Mouse (Mus musculus) heart, embryonic 15.5 days (tissue): ENCODE data around the gene Mxi1. TPM values are rescaled to one million over a fixed set of nuclear protein-coding genes. Genes with fewer than 3 reads are reported as not detected.

ENCODE experiments used
- ATAC-seq: fragments of 200-750 bp; cut with Nextera tagmentation; replicated peaks from 2 replicates; pipeline ENCODE4 v1.8.0; 2017; ENCODE audit warnings: low read depth, moderate TSS enrichment; ENCODE audit not compliant: insufficient number of reproducible peaks, insufficient read depth, low FRiP score
- H3K27ac ChIP-seq: fragments of 300-500 bp; sonication (generic); 2 replicates; pipeline ENCODE4 v1.5.1; 2015; ENCODE audit warnings: mild to moderate bottlenecking, inconsistent platforms
- H3K27me3 ChIP-seq: fragments of 300-500 bp; sonication (generic); 2 replicates; pipeline ENCODE4 v1.6.1; 2015; ENCODE audit warnings: inconsistent platforms
- H3K36me3 ChIP-seq: fragments of 300-500 bp; sonication (generic); 2 replicates; pipeline ENCODE4 v1.6.1; 2015; ENCODE audit warnings: mild to moderate bottlenecking, inconsistent platforms
- H3K4me1 ChIP-seq: fragments of 300-500 bp; sonication (generic); replicated peaks from 2 replicates; pipeline ENCODE4 v1.6.1; 2015; ENCODE audit warnings: inconsistent platforms
- H3K4me2 ChIP-seq: fragments of 300-500 bp; sonication (generic); 2 replicates; pipeline ENCODE4 v1.6.1; 2015; ENCODE audit warnings: inconsistent platforms, mild to moderate bottlenecking, moderate library complexity
- H3K4me3 ChIP-seq: fragments of 300-500 bp; sonication (generic); 2 replicates; pipeline ENCODE4 v1.5.1; 2015; ENCODE audit warnings: mild to moderate bottlenecking, inconsistent platforms
- H3K9ac ChIP-seq: fragments of 300-500 bp; sonication (generic); 2 replicates; pipeline ENCODE4 v1.6.1; 2015; ENCODE audit warnings: mild to moderate bottlenecking, inconsistent platforms
- H3K9me3 ChIP-seq: fragments of 300-500 bp; sonication (generic); replicated peaks from 2 replicates; pipeline ENCODE4 v1.6.1; 2016; ENCODE audit warnings: inconsistent platforms
- WGBS: fragments of 180-500 bp; shearing (Covaris S2); methylation state at CpG from one replicate; pipeline ENCODE4 v1.1.7; 2015; ENCODE audit warnings: mixed read lengths; 5-methylcytosine and 5-hydroxymethylcytosine counted together
- polyA plus RNA-seq: library from polyadenylated mRNA; unstranded; fragments of >200 nt; fragmentation: Nextera tagmentation; extraction: Ambion mirVana; gene quantifications from 2 replicates; pipeline ENCODE4 v1.2.1, GENCODE M21; 2015

Mxi1 gene
- polyA plus RNA-seq, 1 experiment from 2014 or later: 38.6 TPM

- Histone ChIP-seq H3K9ac (no peak overlapping the region), H3K36me3 (no peaks in the 10 kb centered on the region), H3K27ac (no peak overlapping the region), H3K27me3 (no peaks in the 10 kb centered on the region), H3K4me1 (peaks cover 46% of the 10 kb centered on the region), H3K9me3 (no peaks in the 10 kb centered on the region), H3K4me2 (peak overlapping the region; percentile 30), H3K4me3 (peak overlapping the region; percentile 10; the same call in 1 of the 2 replicates)
- WGBS: 21% methylated on average over 19 of the region's 19 CpGs
- ATAC-seq: no peak
Measured at GRCm38 (mm10) chr19:53423341-53423753, 113.0 kb downstream of the Mxi1 start.

GRCm38 (mm10) chr19:53423816-53424465 is 113.6 kb downstream of the Mxi1 start:
- Histone ChIP-seq H3K9me3 (no peaks in the 10 kb centered on the region), H3K27me3 (no peaks in the 10 kb centered on the region), H3K4me2 (peak overlapping the region; percentile 43), H3K36me3 (no peaks in the 10 kb centered on the region), H3K9ac (no peak overlapping the region), H3K27ac (peak overlapping the region; percentile 58; the same call in 1 of the 2 replicates), H3K4me3 (peak overlapping the region; percentile 13; the same call in 1 of the 2 replicates), H3K4me1 (peaks cover 46% of the 10 kb centered on the region)
- no peak for ATAC-seq
- WGBS: 56% methylated on average over 17 of the region's 17 CpGs

GRCm38 (mm10) chr19:53424629-53425028 is 114.3 kb downstream of the Mxi1 start:
- Histone ChIP-seq H3K4me2 (peak overlapping the region; percentile 43), H3K27me3 (no peaks in the 10 kb centered on the region), H3K36me3 (no peaks in the 10 kb centered on the region), H3K9ac (no peak overlapping the region), H3K4me1 (peaks cover 46% of the 10 kb centered on the region), H3K4me3 (peak overlapping the region; percentile 13), H3K27ac (peak overlapping the region; percentile 58; the same call in 1 of the 2 replicates), H3K9me3 (no peaks in the 10 kb centered on the region)
- no peak for ATAC-seq
- 37% methylated on average over 18 of the region's 18 CpGs for WGBS

Other genes starting within 250 kb of the Mxi1 start
- 112 and 118 TPM in 2 replicates for gene Add3, start 170.1 kb upstream of the Mxi1 start, polyA plus RNA-seq
- gene Gm10197, start 61.2 kb downstream of the Mxi1 start, polyA plus RNA-seq: 2.5 TPM in 1 of 2 replicates, not detected in the other
- gene Smndc1, start 80.1 kb downstream of the Mxi1 start, polyA plus RNA-seq: 25.7 and 28.8 TPM in 2 replicates
- 7.4 and 10.4 TPM in 2 replicates for gene Dusp5, start 218.6 kb downstream of the Mxi1 start, polyA plus RNA-seq